Mouse (Mus musculus) CD4-positive, CD25-positive, alpha-beta regulatory T cell, adult 4 months (primary cell): ENCODE measurements around the gene Brat1. TPM values are rescaled to one million over a fixed set of nuclear protein-coding genes. Genes with fewer than 3 reads are reported as not detected.

Experiments used
- ATAC-seq: one replicate; pipeline ENCODE4 v1.8.0; 2017
- polyA plus RNA-seq, 2 experiments: library from polyadenylated mRNA; unstranded; fragments of 100-300 nt; shearing (Covaris generic); gene quantifications; one replicate each; pipeline ENCODE4 v1.2.1; 2017

The Brat1 gene
- polyA plus RNA-seq, 2 experiments from 2014 or later, result 15.4 to 33.1 TPM

DNA sequence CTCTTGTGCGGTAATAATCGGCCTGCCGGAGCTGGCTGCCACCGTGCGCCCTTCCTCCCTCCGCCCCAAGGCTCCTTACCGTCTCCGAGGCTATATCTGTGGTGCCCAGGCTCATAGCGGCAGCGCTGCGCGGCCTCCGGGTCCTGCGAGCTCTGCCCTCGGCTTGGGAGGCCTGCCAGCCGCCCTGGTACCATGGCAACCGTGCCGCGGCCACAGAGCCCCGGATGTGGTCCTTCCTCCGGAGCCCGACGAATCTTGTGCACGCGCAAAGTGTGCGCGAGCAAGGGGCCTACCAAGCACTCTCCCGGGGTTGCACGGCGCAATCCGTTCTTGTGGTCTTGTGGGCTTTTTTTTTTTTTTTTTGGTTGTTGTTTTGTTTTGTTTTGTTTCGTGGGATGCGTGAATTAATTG, 2.7 kb upstream of the Brat1 start, which contains the start of gene Iqce:
Gene Iqce, minus strand, starts transcription at position 276 of the 411 bp plus-strand sequence.
- ATAC-seq, result peak; percentile 56

DNA sequence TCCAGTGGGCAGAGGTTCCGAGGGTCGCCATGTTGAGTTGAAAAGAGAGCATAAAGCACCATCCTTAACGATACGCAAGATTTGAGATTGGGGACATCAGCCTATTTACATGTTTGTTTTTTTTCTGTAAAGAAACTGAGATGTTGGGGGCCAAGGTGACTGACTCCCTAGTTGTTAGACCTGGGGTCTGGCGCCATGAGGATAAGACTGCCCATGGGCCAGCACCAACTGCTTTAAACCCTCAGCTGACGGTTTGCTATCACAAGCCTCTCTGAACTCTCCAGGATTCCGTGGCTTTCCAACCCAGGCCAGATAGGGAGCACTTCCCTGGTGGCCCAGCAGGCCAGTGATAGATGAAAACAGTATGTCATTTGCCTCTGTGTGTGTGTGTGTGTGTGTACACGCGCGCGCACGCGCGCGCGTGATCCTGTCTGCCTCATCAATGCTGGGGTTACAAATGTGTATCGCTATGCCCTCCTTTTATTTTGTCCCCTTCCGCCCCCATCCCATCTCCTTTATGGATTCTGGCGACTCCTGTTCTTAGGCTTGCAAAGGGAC, 2.1 kb upstream of the Brat1 start:
- ATAC-seq, result no peak

DNA sequence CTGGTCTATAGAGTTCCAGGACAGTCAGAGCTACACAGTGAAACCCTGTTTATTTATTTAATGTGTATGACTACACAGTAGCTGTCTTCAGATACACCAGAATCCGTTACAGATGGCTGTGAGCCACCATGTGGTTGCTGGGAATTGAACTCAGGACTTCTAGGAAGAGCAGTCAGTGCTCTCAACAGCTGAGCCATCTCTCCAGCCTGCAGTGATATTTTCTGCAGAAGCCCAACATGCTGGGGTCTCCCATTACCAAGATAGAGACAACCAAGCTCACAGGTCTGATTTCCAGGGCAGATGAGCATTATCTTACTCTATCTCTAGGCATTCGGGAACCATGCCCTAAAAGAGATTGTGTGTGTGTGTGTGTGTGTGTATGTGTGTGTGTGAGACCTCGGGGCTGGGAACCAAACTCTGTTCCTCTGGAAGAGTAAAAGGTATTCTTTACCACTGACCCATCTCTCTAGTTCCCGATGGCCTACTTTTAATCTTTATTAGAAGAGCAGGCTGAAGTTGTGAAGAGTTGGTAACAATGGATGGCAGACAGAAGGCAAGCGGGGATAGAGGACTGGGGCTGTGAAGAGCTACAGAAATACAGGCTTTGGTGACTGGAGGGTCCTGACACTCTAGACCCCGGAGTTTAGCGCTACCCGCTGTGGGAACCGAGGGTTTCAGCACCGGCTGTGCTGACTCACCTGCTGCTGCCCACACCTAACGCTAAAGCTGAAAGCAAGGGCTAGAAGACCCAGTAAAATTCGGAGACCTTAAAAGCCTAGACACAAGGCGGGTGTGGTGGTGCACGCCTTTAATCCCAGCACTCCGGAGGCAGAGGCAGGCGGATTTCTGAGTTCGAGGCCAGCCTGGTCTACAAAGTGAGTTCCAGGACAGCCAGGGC, 1.1 kb upstream of the Brat1 start:
- ATAC-seq, result no peak

DNA sequence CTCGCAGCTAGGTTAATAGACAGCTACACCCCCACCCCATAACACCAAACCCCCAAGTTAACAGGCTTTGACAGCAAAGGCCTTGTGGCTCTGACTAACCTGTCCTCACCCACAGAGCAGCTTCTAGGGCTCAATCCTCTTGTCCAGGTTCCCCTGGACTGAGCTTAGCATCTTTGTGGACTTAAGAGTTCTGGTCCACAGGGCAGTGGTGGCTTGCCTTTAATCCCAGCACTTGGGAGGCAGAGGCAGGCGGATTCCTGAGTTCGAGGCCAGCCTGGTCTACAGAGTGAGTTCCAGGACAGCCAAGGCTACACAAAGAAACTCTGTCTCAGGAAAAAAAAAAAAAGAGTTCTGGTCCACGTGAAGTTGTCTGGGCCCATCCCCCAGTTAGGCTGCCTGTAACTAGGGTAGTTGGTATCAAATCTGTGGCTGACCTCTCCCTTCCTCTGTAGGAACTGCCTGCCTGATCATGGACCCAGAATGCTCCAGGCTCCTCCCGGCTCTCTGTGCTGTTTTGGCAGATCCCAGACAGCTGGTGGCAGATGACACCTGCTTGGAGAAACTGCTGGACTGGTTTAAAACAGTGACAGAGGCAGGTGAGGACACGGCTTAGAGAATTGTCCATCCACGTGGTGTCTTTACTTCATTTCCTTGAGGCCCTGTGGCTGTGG, 825 bp downstream of the Brat1 start:
- no peak for ATAC-seq

DNA sequence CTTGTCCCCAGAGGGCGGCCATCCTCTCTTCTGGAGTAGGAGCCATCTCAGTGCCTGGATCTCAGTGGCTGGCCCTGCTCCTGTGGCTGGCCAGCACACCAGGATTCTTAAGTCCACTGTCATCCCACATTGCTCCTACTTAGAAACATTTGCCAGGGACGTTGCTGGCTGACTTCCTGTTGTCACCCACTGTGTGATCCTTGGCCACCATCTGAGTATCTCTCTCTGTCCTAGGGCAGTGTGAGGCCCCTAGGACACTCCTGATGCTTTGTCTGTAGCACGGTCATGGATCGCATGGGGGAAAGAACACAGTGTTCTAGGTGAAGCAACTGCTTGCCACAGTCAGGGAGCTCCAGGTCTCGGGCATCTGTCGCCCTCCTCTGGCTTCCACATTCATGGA, 5.5 kb downstream of the Brat1 start:
- ATAC-seq, result no peak

DNA sequence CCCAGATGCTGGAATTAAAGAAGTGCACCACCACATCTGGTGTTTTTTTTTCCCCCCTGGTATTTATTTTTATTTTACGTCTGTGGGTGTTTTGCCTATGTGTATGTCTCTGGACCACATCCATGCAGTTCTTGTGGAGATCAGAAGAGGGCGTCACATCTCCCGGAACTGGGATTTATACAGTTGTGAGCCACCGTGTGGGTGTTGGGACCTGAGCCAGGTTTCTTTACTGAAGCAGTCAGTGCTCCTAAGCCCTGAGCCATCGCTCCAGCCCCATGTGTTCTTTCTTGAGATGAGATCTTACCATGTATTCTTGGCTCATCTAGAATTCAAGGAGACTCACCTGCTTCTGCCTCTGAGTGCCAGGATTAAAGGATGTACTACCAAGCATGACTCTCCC, 6.2 kb downstream of the Brat1 start:
- no peak for ATAC-seq

DNA sequence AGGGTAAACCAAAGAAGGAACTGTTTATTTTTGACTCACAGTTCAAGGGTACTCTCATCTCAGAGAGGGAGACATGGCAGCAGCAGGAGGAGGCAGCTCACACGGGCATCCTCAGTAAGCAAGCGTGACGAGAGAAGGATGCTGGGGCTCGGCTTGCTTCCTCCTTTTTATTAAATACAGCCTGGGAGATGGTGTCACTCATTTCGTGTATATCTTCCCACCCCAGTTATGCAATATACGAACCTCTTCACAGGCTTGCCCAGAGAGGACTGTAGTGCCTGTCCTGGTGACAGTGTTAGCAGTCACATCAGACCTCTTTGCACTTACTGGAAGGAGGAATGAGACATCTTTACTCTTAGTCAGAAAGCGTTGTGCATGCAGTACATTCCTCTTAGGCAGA, 16.0 kb downstream of the Brat1 start:
- no peak for ATAC-seq

DNA sequence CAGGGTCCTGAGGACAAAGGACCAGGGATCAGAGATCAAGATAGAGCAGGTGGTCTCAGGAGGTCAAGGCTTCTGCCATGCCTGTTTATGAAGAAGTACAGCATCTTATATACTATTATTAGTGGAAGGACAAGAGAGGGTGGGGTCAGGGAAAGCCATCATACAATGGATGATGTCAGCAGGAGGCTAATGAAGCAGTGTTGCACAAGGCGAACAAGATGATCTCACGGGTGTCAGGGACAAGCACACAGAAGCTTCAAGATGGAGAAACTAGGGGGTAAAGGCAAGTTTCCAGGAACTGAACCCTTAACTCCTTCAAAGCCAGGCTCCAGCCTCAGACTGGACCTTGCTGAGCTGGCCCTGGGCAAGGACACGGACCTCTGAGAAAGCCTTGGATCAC, 17.3 kb downstream of the Brat1 start:
- no peak for ATAC-seq

DNA sequence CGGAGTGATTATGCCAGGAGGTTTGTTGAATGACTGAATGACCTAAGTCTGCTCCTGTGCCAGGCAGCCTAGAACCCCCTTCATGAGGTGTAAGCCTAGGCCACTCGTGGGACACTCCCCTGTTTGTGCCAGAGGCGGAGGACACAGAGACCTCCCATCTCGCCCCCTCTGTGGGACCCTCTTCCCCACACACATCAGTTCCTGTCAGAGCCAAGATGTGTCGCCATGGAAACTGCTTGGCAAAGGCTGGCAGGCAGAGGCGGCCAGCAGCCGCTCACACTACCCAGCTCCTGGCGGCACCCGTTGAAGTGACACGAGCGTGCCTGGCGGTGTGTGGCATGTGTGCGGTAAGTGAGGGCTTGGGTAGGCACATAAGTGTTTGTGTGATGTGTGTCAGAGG, 19.0 kb downstream of the Brat1 start, which contains the start of gene Amz1:
Gene Amz1, plus strand, starts transcription at position 306 of the 400 bp plus-strand sequence.
- no peak for ATAC-seq

DNA sequence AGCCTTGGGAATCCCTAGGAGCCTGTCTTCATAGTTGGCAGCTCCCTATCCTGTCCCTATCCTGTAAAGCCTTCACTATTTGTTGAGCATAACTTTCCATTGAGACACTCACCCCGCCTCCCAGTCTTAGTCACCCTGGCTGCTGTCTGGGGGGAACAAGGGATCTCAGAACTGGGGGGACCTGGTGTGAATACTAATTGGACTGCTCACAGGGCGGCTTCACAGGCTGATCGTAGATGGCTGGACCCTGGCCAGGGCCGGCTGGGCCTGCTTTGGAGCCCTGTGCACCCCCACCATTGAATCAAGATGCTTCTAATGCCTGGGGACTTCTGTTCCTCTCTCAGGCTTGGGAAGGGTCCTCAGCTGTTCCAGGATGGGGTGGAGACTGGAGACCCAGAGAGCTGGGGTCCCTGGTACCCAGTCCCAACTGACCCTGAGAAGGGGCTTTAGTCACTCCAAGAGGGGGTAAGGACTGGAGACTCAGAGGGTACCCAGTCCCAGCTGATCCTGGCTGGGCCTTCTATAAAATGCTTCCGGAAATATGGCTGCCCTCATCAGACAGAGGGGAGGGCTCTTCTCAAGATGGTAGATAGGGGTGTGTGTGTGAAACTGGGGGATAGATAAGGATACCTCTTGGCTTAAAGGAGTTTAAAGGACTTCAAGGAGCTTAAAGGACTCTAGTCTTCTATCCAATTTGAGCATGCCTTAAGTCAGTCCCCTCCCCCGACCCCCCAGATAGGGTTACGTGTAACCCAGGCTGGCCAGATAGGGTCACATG, 21.4 kb downstream of the Brat1 start:
- no peak for ATAC-seq

DNA sequence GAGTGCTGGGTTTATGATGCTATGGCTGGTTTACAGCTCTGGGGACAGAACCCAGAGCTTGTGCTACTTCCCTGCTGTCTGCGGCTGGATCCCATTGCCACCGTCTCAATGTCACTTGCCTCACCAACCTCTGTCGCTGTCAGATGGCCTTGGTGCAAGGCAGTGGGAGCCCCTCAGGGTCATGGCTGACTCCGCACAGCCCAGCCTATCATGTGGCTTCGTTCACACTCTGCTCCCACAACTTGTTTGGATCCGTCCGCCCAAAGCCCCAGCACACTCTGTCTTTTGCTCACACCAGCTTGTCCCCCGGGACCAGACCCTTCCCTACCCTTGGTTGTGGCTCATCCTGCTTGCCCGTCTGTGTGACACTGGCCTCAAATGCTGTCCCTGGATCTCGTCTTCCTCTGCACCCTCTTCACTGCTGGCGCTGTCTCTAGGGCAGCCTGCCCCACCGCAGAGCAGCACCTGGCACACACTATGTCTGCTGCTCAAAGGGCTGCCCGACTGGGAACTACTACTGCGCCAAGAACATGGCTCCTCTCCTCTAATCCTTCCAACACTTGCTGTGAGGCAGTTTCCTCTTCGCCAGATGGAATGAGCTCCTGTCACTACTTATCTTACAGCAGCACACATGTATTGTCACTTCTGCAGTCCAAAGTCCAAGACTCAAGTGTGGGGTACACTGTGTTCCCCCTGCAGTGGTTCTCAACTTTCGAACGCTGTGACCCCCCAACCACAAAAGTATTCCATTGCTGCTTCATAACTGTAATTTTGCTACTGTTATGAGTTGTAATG, 22.3 kb downstream of the Brat1 start:
- no peak for ATAC-seq

DNA sequence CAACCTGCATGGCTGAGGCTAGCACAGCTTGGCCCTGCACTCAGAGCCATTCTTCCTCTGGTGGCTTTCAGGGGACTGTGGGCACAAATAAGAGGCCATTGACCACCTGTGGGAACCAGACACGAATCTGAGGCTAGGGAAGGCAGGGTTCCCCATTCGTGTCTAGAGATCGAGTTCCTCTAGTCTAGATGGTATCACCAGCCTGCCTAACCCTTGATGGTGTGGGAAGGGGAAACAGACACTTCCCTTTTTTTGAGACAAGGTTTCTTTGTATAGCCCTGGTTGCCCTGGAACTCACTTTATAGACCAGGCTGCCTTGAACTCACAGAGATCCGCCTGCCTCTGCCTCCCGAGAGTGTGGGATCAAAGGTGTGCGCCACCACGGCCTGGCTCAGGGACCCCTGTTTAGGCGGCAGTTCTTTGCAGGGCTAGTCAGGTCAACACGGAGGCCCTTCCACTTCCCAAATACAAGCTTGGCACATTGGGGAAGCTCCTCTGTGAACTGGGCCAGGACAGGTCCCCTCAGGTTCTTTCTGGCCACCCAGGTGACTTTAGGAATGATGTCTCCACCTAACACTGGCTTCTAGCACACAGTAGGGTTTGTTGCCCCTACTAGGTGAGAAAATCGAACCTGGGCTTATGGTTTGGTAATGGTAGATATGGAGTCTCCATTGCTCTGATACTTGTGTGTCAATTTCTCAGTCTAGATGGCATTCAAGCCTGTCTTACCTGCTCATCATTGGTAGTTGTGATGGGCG, 26.4 kb downstream of the Brat1 start:
- no peak for ATAC-seq

DNA sequence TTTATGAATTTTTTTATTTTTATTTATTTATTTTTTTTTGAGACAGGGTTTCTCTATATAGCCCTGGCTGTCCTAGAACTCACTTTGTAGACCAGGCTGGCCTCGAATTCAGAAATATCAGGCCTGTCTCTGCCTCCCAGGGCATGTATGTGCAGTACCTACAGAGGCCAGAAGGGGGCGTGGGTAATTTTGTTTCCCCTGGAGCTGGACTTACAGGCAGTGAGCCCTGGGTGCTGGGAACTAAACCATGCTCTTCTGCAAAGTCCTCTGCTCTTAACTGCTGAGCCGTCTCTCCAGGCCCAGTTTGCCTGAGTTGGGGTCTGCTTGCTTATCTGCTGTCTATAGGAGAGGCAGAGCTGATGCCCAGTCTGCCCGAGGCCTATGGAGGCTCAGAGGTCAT, 27.4 kb downstream of the Brat1 start:
- no peak for ATAC-seq

DNA sequence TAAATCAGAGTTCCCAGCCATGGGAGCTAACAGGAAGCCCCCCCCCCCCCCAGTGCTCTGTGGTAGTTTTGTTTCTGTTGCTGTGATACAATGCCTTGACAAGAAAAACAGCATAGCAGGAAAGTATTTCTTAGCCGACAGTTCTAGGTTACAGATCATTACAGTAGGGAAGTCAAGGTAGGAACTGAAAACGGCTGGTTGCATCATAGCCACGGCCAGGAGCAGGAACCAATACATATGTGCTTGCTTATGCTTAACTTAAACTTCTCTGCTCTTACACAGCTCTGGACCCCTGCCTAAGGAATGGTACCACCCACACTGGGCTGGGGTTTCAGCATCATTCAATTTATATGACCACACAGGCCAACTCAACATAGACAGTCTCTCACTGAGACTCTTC, 28.5 kb downstream of the Brat1 start:
- ATAC-seq, result no peak

DNA sequence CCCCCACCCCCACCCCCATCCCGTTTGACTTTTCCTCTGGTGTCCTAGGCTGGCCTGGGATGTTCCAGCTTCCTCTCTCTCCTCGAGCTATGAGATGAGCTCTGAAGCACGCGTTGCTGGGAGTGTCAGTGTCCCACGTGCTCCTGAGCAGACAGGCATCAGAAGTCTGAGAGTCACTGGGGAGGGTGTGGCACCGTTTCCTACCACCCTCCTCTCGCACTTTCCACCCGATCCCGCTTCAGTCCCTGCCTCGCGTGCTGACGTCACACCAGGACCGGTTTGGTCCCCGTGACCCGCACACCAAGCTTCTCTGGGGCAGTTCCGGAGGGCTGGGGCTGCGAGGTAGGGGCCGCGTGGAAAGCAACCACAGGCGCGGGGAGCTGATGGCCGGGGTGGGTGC, 30.5 kb downstream of the Brat1 start:
- ATAC-seq, result peak; percentile 76

DNA sequence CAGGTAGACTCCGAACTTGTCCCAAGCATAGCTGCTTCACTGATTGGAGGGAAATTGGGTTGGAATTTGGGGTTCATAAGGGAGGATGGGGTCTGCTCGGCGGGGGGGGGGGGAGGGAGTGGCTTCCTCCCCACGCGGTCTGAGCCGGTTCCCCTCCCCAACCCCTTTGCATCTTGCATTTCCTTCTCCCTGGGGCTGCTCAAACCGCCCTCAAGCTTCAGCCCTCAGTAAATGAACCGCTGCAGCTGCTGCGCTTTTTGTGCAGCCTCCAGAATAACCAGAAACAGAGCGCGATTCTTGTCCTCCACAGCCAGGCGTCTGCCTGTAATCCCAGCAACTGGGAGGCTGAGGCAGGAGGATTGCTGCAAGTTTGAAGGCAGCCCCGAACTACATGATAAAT, 31.4 kb downstream of the Brat1 start:
- ATAC-seq, result peak; percentile 26

DNA sequence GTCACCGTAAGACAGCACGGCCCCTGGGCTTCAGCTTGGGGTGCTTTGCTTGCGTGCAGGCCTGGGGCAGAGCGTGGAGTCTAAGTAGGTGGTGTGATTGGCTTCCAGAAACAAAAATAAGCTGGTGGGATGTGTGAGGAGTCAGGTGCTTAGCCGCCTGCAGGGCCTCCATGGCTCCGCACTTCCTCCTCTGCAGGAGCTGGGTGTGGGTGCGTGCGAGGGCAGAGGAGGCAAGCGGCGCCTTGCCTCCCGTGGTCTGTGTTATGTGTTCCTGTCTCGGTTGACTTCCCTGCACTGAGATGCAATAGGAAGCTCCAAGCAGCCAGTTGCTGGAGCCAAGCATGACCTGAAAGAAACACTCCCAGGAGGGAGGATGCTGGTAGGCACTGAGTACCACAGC, 35.0 kb downstream of the Brat1 start:
- no peak for ATAC-seq

DNA sequence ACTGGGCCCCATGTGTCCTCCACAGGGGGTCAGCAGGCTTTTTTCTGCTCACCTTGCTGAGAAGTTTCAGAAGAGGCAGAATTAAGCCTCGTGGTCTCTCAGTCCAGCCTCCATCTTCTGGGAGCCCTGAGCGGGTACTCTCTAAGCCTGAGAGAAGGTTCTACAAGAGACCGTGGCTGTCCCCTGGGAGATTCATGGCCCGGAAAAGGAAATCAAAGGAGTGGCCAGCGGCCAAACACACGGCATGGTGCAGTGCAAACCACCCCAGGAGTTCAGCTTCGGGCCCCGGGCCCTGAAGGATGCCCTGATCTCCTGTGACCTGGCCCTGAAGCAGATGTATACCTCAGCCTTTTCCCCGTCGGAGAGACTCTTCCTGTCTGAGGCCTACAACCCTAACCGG, 36.2 kb downstream of the Brat1 start:
- no peak for ATAC-seq

DNA sequence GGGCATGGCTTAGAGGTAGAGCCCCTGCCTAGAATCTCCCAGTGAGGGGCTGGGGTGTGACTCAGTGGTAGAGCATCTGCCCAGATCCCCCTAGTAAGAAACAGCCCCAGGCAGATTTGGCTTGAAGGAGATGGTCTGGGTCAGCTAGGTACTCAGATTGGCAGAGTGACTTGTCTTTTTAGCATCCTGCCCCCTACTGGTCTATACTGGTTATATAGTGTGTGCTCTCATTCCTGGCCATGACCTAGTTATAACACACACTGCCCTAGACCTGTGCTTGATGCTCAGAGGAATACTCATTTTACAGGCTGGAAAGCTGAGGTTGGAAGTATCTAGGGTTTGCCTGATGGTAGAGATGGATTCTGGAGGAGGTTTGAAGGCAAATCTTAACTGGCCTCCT, 37.1 kb downstream of the Brat1 start:
- no peak for ATAC-seq

DNA sequence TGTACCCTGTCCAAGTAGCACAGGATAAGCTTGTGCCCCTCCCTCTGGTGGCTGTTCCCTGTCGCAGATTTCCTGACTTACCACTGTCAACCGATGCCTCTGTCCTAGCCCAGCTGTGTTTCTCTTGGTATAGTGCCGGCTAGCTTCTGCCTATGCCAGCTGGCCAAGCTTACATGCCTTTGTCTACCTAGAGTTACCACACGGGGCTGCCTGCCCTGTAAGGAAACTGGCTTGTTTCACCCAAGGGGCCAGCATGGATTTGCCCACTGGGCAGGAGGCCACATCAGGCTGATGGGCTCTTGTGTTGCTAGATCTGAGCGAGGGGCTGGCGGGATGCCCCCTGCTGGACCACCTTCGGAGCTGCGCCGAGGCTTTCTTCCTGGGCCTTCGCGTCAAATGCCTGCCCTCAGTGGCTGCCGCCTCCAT, 38.9 kb downstream of the Brat1 start:
- no peak for ATAC-seq

DNA sequence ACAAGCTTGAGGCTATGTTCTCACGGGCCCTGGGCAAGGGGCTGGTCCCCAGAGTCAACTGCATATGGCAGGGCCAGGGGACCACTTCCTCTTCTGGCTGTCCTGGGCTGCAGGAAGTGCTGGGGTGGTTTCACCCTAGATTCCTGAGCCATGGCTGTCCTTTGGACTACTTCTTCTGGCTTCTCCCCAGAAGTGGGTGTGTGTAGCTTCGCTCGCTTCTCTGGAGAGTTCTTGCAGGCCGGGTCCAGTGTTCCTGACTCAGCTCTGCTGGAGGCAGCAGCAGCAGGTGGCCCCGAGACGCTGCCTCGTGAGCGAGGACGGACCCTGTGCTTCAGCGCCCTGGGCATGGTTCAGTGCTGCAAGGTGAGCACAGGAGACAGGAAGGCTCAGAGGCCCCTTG, 43.6 kb downstream of the Brat1 start:
- ATAC-seq, result no peak
